Mouse (Mus musculus) heart, postnatal 4 days (tissue): ENCODE data around the gene Slc6a6. TPM values are rescaled to one million over a fixed set of nuclear protein-coding genes. Genes with fewer than 3 reads are reported as not detected.

Source experiments
- DNase-seq: peaks from one replicate; pipeline ENCODE4 v3.0.0; 2021
- total RNA-seq, 2 experiments: library from RNA; stranded (reverse); gene quantifications; 2 replicates each; pipeline ENCODE4 v1.2.3; 2021

Slc6a6 gene
- total RNA-seq, 2 experiments from 2014 or later: 142 to 158 TPM

DNA sequence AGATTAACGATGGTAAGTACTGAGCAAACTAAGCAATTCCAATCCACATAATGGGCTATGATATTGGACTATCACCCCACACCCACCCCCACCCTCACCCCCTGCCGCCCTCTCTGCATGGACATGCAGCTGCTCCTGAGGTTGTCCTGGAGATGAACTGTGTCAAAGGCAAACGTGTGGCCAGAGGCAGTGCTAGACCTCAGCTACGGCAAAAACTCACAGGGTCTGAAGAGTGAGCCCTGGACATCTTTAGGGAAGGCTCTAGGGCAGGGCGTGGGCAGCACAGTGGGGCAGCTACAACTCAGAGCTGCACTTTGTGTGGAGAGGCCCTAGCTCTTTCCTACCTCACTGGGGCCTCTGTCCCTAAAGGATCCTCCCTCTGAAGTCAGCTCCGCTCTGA is 13.6 kb upstream of the Slc6a6 start:
- DNase-seq: no peak

DNA sequence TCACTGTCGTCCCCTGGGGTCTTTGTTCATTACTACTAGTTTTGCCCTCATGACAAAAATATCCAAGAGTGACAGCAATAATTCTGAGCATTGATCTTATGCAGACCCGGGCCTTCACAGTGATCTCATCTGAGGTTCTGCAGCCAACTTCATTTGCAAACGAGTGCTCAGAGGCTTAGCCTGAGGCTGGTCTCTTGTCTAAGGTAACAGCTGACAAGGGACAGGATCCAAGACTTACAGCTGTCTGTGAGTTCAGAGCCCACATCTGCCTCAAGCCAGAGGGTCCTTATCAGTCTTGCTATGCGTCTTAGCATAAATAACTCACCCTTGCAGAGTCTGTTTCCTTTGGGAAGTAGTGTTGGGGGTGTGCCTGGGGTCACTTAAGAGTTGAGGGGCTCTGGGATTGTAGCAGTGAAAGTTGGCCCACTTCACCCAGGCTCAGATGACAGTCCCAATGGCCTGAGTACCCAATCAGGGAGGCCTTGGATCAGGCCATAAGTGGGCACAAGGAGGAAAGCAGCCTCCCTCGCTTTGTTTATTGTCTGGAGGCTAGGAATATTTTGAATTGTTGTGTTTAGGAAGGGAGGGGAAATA is 9.0 kb upstream of the Slc6a6 start:
- DNase-seq: no peak

DNA sequence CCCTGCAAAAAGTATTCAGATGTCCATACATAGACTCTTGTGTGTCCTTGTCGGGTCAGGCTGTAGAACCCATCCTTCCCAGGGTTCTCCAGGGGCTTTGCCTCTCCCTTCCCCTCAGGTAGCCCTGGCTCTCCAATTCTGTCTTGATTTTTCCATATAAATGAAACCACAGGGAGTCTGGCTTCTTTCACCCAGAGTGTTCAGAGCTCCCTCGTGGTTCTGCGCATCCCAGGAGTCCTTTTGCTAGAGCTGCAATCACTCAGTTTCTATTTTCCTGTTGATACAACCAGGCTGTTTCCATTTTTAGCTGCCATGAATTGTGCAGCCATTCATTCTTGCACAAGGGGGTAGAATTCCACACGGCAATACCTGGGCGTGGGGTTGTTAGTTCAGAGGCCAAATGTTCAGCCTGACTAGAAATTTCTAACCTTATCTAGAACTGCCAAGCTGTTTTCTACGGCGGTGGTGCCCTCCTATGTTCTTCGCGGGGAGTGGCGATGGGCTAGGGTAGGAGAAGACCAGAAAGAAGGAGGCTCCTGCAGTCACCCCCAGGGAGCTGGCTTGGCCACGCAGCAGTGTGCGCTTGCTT is 5.3 kb upstream of the Slc6a6 start:
- DNase-seq: peak; percentile 29

DNA sequence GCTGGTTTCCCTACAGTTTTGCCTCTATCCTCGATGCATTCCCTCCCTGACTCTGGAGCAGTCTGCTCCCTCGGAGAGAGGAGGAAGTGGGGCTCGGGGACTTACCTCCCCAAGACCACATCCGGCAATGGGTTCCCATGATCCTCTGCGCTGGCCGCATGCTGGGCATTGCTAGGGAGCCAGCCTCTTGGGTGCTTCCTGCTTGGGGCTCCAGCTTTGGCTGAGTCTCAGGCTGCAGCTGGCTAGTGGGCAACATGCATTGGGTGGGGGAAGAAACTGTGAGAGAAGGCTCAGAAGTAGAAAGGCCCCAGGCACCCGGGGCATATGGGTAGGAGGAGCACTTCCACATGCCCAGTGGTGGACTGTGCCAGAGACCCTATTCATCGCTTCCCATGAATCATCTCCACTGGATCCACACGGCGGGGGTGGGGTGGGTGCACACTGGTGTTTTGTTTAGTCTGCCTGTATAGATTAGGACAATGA is 4.7 kb upstream of the Slc6a6 start:
- peak; percentile 46 for DNase-seq

DNA sequence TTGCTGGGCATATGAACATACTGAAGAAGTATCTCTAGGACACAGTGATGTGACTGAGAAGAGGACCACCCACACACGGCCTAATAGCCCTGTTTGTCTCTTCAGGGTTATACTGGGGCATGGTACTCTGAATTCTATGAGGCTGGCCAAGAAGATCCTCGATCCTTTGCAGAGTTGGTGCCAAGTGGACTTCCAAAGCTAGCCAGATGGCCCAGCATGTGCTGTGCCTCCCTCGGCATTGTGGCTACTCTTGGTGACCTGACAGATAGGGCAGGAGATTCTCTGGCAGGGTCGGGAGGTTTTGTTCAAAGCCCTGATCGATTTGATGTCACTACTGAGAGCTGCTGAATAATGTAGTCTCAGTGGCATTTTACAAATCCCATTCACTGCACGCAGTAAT is 4.1 kb upstream of the Slc6a6 start:
- no peak for DNase-seq

DNA sequence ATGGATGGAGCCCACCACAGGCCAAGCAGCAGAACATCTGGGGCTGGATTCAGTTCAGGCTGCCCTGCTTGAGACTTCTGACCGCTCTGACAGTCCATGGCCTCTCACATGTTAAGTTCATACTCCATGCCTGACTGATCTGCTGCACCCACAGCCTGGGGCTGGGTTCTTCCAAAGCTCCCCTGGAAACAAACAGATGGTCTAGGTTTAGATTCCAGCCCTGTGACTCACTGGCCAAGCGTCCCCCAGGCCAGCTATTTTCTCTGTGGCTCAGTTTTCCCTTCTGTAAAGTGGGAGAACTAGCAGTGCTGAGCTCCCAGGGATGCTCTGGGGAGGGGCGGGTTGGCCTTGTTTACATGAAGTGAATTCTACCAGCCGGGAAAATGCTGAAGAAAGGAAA is 2.0 kb upstream of the Slc6a6 start:
- DNase-seq: no peak

DNA sequence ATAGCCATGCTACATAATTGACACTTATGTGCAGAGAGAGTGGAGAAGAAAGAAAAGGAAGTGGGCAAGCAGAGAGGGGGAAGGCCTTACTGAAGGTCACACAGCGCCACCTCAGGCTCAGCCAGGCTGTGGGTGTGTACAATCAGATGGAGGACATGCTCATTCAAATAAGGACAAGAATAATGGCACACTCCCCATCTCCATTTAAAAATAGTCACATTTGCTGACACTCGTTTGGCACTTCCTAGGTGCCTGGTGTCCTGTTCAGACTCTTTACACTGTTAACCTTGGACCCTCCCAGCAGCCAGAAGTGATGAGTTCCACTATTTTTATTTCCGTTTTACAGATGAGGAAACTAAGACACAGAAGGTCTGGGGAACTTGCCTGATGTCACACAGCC is 732 bp upstream of the Slc6a6 start:
- DNase-seq: peak; percentile 25

DNA sequence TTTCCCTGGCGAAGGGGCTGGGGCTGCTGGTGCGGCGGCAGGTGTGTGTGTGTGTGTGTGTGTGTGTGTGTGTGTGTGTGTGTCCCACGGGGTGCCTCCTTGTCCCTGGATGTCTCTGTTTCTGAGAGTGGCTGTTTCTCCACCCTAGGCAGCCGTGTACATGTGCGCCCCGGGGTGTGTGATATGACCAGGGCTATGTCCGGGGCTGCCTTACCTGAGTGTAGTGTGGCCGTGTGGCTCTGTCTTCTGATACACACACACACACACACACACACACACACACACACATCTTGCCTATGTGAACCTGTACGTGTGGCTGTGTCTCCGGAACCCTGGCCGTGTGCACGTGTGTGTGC is 599 bp downstream of the Slc6a6 start:
- DNase-seq: no peak

DNA sequence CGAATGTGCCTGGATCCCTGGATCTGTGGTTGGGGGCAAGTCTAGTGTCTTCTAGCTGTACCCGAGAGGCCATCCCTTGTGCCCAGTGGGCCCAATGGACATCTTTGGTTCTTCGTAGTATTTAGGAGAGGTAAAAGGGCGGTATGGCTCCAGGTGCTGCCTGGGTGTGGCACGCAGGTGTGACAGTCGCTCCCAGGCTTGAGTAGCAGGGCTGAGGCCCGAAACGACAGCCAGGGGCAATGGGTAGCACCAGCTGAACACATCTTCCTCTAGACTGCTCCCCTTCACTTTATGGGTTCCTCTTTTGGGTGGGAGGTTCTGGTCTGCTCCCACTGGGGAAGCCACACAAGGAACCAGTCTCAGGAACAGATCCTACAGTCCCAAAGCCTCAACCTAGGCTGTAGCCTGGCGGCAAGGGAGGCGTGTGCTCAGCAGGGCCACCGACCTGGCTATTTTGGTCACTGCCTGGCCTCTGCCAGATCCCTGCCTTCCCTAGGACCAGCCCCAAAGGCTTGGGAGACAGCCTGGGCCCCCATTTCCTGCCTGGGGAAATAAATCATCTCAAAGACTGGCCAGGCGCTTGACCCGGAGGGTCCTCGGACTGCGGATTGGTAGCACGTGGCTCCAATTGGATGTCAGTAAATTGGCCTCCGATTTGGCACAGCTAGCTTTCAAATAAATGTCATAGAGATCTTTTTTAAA is 1.1 kb downstream of the Slc6a6 start:
- DNase-seq: peak; percentile 63

DNA sequence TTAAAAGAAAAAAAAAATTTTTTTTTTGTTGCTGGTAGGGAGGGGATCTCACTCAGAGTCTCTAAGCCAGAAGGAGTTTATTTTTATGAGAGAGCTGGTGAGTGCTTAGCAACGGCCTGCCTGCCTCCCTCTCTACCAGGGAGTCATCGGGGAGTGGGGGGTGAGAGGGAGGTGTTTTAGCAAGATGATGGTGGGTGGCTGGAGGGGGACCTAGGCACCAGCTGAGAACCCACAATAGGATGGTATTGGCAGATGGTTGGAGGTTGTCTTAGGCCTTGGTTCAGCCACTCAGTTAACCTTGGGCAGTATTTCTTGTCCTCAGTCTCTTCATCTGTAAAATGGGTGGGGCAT is 1.7 kb downstream of the Slc6a6 start:
- no peak for DNase-seq

DNA sequence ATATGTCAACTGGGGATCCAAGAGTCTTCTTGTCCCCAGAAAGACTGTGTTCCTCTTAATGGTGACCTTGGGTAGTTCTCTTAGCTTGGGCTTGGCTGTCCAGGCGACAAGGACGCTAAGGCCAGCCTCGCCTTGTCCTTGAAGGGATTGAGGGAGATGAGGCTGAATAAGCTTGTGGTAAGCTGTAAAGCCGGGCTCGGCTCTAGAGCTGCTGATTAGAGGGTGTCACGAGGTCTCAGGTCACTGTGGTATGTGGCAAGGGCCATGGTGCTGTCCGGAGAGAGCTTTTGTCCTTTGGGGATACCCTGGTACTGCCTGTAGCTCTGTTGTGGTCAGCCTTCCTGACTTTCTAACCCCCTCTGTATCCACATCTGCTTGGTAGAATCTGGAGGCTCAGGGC is 2.0 kb downstream of the Slc6a6 start:
- no peak for DNase-seq

DNA sequence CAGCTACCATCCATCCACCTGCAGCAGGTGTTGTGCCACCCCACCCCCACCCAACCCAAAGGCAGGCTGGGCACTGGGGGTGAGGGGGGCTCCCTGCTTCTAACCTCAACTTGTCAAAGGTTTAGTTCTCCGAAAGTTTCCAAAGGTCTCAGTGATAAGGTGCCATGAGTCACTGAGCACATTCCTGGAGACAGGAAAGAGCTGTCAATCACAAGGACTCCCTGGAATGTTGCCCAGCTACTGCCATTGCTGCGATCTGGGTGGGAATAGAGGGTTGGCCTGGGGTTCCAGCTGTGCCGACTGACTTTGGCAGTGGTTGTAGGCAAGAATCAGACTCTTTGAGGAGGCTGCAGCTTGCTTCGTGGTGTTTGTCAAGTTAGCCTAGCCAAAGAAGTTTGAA is 2.7 kb downstream of the Slc6a6 start:
- peak; percentile 78 for DNase-seq

DNA sequence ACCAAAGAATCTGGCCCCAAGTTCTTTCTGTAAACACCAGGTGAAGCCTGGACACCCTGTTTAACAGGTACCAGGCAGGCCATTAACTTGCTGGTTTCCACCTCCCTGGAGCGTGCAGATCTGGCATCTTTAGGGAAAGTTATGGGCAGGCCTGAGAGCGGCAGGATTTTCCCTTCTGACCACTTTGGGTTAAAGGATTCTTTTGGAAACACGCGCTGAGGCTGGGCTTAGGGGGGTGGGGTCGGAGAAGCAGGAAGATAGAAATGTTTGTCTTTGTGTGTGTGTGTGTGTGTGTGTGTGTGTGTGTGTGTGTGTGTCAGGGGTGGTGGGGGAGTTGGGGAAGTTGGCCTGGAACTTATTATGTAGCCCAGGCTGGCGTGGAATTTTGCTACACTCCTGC is 4.2 kb downstream of the Slc6a6 start:
- no peak for DNase-seq

DNA sequence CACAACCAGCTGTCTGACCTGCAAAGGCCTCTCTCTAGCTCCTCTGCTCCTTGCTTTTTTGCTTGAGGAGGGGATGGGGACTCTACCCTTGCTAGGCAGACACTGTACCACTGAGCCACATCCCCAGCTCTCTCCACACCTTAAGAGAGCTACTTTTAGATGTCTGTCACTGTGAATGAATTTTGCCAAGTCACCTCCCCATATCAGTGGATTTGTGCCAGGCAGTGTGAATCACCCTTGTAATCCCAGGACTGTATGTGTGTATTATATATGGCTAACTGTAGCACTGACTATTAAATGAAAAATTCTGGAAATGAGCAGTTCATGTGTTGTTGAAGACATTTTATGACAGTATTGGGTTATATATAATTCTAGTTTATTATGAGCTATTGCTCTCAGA is 5.4 kb downstream of the Slc6a6 start:
- no peak for DNase-seq

DNA sequence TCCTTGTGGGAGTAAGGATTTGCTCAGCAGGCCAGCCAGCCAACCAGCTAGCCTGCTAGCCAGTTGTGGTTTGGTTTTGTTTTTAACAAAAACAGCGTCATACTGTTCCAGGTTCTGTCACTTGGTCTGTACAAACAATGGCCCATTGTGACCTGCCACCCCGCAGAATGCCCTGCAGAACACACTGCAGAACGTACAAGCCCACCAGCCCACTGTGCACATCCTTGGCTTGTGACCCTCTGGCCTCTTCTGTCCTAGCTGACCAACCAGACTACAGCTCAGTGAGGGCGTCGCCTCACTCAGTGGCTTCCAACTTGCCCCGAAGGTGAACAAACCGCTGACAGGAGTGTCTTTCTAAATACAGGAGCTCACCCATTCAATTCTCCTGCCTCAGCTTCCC is 6.4 kb downstream of the Slc6a6 start:
- DNase-seq: no peak

DNA sequence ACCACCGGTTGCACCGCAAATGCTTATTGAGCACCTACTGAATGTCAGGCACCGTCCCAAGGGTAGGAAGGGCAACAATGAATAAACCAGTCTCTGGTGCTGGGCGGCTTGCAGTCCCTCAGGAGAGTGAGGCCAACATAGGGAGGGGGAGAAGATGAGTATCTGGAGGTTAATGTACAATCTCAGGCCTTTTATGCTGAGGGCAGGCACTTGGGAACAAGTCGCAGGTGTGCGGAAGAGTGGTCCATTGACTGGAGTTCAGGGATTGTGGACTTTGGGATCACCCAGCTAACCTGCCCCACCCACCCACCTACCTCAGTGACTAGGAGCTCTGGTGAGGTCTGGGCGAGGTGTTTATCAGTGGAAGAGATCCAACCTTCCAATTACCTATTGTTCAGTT is 6.8 kb downstream of the Slc6a6 start:
- no peak for DNase-seq

DNA sequence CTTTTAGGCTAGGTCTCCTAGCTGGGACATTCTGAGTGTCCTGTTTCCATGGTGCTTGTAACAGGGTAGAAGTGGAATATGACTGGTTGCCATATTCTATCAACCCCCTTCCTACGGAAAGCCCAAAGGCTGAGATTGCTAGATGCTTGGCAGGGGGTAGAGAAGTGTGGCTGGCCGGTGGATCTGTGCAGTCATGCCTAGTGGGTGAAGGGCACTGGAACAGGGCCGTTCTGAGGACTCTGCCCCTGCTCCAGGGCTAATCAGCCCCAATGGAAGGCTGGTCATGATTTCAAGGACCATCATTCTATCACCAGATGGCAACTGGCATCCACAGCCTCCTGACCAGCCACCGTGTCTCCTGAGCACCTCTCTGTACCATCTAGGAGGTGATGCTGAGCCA is 7.7 kb downstream of the Slc6a6 start:
- no peak for DNase-seq

DNA sequence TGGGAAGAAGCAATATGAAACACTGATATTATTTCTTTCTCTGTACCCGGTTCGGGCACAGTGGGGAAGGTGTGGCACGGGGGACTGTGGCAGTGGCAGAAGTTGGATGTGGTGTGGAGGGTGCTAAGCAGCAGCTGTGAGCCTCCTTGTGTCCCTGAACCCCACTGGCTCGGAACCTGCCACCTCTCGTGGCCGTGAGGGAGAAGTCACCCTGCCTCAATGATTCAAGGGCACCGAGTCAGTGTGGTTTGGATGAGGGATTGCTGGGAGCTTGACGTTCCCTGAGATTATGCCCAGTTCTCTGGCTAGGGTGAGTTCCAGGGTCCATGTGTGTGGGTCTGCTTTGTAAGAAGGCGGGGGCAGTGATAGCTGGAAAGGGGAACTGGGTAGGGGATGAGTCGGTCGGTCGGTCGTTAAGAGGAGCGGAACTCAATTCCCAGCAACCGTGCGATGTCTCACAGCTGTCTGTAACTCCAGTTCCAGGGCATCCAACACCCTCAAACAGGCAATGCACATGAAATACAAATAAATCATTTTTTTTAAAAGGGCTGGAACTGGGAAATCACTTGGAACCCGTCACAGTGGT is 9.5 kb downstream of the Slc6a6 start:
- DNase-seq: no peak

DNA sequence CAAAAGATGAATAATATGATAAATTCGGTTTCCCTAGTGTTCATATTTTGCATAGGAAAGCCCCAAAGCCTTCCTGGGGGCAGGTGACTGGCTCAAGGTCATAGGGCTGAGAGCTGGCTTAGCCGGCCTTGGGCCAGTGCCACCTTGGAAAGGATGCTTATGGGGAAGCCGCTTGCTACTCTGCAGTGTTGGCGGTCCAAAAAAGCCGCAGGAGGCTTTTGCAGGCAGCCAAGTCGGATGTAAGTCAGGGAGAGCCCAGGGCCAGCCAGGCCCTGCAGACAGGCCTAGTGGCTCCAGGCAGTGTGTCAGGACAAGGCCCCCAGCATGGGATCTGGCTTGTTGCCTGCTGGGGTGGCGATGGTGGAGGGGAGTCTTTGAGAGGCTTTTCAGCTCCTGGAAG is 10.8 kb downstream of the Slc6a6 start:
- DNase-seq: peak; percentile 44

DNA sequence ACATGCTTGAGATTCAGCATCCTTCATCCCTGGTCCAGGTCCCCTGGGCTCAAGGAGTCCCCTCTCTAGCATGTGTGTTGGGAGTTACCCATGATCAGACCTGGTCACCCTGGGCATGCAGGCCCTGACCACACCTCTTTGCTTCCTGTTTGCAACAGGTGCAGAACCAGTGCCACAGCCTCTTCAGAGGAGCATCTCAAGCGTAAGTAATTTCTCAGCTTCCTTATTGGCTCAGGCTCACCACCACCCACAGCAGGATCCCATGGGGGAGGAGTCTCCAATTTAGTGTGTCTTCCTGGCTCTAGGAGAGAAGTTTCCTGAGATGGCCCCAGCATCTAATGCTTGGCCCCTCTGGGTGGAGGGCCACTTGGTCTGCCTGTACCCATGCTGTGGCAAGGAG is 15.0 kb downstream of the Slc6a6 start:
- no peak for DNase-seq

DNA sequence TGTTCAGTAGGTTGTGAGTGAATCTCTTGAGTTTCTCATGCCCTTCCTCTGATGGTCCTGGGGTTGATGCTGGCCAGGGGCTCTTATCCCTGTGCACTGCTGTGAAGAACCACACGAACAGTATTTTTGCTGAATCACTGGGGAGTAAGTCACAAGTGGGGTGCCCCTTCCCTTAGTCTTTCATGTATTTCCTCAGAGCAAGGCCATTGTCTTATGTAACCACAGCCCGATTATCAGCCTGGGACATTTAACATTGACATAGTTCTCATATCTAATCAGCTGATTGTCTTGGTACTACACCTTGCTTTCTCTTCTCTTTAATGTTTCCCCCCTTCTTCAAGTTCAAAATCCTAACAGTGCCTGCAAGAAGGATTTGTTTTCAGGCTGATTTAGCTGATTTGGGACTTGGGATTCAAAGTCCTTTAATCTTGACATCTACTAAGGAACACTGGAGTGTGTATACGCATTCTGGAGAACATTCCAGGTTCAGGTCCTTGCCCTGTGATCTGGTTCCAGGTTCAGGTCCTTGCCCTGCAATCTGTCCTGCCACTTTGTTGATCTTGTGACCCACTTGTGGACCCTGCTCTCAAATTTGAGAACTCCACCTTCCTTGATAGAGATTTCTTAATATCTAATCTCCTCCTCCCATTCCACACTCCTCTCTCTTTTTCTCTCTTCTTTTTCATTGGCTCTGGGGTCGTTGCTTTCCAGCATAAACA is 15.8 kb downstream of the Slc6a6 start:
- no peak for DNase-seq

DNA sequence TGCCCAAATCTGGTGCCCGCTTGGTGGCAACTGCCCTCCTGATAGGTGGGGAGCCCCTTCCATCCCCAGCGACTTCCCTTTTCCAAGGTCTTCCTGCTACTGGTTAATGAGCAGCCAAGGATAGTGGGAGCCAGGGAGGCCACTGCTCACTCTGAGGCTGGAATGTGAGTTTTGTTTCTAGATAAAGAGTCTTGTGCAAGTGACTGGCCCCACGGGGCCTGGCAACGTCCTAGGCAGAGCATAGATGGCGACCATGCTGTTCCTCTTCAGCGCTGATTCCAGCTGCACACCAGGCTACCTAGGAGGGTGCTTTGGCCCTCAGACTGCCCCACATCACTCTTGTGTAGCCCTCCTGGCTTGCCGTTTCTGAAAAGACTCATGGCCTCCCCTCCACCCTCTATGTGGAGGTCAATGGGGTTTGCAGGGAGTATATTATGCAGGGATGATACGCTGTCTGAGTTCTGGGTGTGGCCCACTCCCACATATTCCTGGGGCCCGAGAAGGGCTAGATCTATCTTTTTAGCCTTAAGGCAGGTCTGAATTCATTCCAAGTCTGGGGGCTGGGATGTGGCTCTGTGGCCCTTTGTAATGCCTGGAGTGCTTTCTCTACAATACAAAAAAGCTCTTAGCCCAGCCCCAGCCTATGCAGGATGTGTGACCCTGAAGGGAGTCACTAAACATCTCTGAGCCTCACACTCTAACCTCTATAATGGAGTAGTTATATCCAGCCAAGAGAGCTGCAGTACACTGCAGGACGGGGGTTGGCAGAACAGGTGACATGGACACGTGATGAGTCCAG is 17.2 kb downstream of the Slc6a6 start:
- DNase-seq: no peak

DNA sequence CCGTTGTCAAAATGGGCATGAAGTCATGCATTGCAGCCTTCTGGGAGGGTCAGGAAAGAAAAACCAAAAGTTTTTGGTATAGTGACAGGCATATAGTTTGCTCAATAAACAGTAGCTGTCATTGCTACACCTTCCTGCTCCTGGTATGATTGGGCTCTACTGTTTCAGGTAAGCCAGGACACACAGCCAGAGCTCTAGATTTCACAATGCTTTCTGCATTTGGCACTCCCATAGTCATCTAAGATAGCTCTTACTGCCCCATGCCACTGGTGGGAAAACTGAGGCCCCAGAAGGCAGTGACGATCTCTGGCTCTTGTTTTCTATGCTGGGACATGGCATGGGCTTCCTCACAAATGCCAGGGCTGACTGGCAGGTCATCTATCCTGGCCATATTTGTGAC is 19.6 kb downstream of the Slc6a6 start:
- DNase-seq: no peak
